Mouse (Mus musculus): Measurements from ENCODE around the gene Ppp2r2c. TPM values are rescaled to one million over a fixed set of nuclear protein-coding genes. Genes with fewer than 3 reads are reported as not detected.

Ppp2r2c gene
- polyA plus RNA-seq, 2 experiments, result not detected

GRCm38 (mm10) chr5:36918016-36918415, 49.7 kb downstream of the Ppp2r2c start:
- H3K9ac ChIP-seq (replicated peaks), result no peak overlapping the region

GRCm38 (mm10) chr5:36920072-36920471, 51.8 kb downstream of the Ppp2r2c start:
- ATAC-seq (ENCODE audit: insufficient read depth) (no peak), DNase-seq (ENCODE audit: low read depth in 3 of 3, low spot score in 3 of 3) (no peak)
- Histone ChIP-seq H3K4me3 (ENCODE audit: insufficient read depth in 1 of 2, low read depth in 2 of 2, low read length in 2 of 2) (no peak overlapping the region), H3K27ac (no peak overlapping the region), H3K4me1 (replicated peaks; ENCODE audit: control insufficient read depth in 2 of 2, insufficient read depth in 2 of 2, low read length in 1 of 2) (no peaks in the 10 kb centered on the region), H3K4me2 (ENCODE audit: low read depth) (no peak overlapping the region), H3K9ac (replicated peaks) (no peak overlapping the region), H3K9me3 (ENCODE audit: control insufficient read depth, low read length) (no peaks in the 10 kb centered on the region), H3K36me3 (replicated peaks; ENCODE audit: control insufficient read depth, insufficient read depth, low read depth) (no peaks in the 10 kb centered on the region), H3K27me3 (ENCODE audit: control insufficient read depth, insufficient read depth, low read length) (no peaks in the 10 kb centered on the region)
- WGBS (ENCODE audit: insufficient replicate concordance), result 47% methylated on average over 1 of the region's 1 CpGs
- TF ChIP-seq EP300 (IDR thresholded peaks at IDR 0.05; ENCODE audit: low read depth) (no peak), CTCF (IDR thresholded peaks at IDR 0.05; ENCODE audit: low read depth) (peak; percentile 20; the same call in 1 of the 2 replicates)

More at GRCm38 (mm10) chr5:36918016-36918415, 49.7 kb downstream of the Ppp2r2c start:
- no peak for ATAC-seq (ENCODE audit: insufficient read depth)
- Histone ChIP-seq H3K4me2 (ENCODE audit: low read depth) (no peak overlapping the region), H3K27ac (no peak overlapping the region), H3K36me3 (replicated peaks; ENCODE audit: control insufficient read depth, insufficient read depth, low read depth) (no peaks in the 10 kb centered on the region), H3K9me3 (ENCODE audit: control insufficient read depth, low read length) (no peaks in the 10 kb centered on the region), H3K4me1 (replicated peaks; ENCODE audit: control insufficient read depth in 2 of 2, insufficient read depth in 2 of 2, low read length in 1 of 2) (no peaks in the 10 kb centered on the region), H3K4me3 (ENCODE audit: insufficient read depth in 1 of 2, low read depth in 2 of 2, low read length in 2 of 2) (no peak overlapping the region), H3K27me3 (ENCODE audit: control insufficient read depth, insufficient read depth, low read length) (no peaks in the 10 kb centered on the region)
- no peak for TF ChIP-seq EP300 (IDR thresholded peaks at IDR 0.05; ENCODE audit: low read depth)
- no peak for TF ChIP-seq CTCF (IDR thresholded peaks at IDR 0.05; ENCODE audit: low read depth)
- 55% methylated on average over 7 of the region's 7 CpGs for WGBS (ENCODE audit: insufficient replicate concordance)
- no peak for DNase-seq (ENCODE audit: low read depth in 3 of 3, low spot score in 3 of 3)

- no peak overlapping the region for H3K4me2 ChIP-seq (ENCODE audit: low read depth)
- no peaks in the 10 kb centered on the region for H3K36me3 ChIP-seq (replicated peaks; ENCODE audit: control insufficient read depth, insufficient read depth, low read depth)
- no peaks in the 10 kb centered on the region for H3K27me3 ChIP-seq (ENCODE audit: control insufficient read depth, insufficient read depth, low read length)
- ATAC-seq (ENCODE audit: insufficient read depth) (no peak), DNase-seq (ENCODE audit: low read depth in 3 of 3, low spot score in 3 of 3) (no peak)
- no peak overlapping the region for H3K27ac ChIP-seq
- no peak overlapping the region for H3K9ac ChIP-seq (replicated peaks)
- H3K4me3 ChIP-seq (ENCODE audit: insufficient read depth in 1 of 2, low read depth in 2 of 2, low read length in 2 of 2), result no peak overlapping the region
- H3K9me3 ChIP-seq (ENCODE audit: control insufficient read depth, low read length), result no peaks in the 10 kb centered on the region
- H3K4me1 ChIP-seq (replicated peaks; ENCODE audit: control insufficient read depth in 2 of 2, insufficient read depth in 2 of 2, low read length in 1 of 2), result no peaks in the 10 kb centered on the region
- WGBS (ENCODE audit: insufficient replicate concordance), result 68% methylated on average over 1 of the region's 1 CpGs
- TF ChIP-seq CTCF (IDR thresholded peaks at IDR 0.05; ENCODE audit: low read depth) (no peak), EP300 (IDR thresholded peaks at IDR 0.05; ENCODE audit: low read depth) (no peak)
Measured at GRCm38 (mm10) chr5:36921871-36922270, 53.6 kb downstream of the Ppp2r2c start.

GRCm38 (mm10) chr5:36922811-36923210, 54.5 kb downstream of the Ppp2r2c start:
- WGBS (ENCODE audit: insufficient replicate concordance), result 27% methylated on average over 10 of the region's 10 CpGs
- Histone ChIP-seq H3K27me3 (ENCODE audit: control insufficient read depth, insufficient read depth, low read length) (no peaks in the 10 kb centered on the region), H3K4me2 (ENCODE audit: low read depth) (no peak overlapping the region), H3K4me1 (replicated peaks; ENCODE audit: control insufficient read depth in 2 of 2, insufficient read depth in 2 of 2, low read length in 1 of 2) (no peaks in the 10 kb centered on the region), H3K4me3 (ENCODE audit: insufficient read depth in 1 of 2, low read depth in 2 of 2, low read length in 2 of 2) (no peak overlapping the region), H3K9me3 (ENCODE audit: control insufficient read depth, low read length) (no peaks in the 10 kb centered on the region), H3K36me3 (replicated peaks; ENCODE audit: control insufficient read depth, insufficient read depth, low read depth) (no peaks in the 10 kb centered on the region), H3K9ac (replicated peaks) (no peak overlapping the region), H3K27ac (no peak overlapping the region)
- ATAC-seq (ENCODE audit: insufficient read depth), result no peak
- TF ChIP-seq EP300 (IDR thresholded peaks at IDR 0.05; ENCODE audit: low read depth), result no peak
- no peak for TF ChIP-seq CTCF (IDR thresholded peaks at IDR 0.05; ENCODE audit: low read depth)
- DNase-seq (ENCODE audit: low read depth in 3 of 3, low spot score in 3 of 3), result no peak

- H3K4me1 ChIP-seq (replicated peaks; ENCODE audit: control insufficient read depth in 2 of 2, insufficient read depth in 2 of 2, low read length in 1 of 2), result no peaks in the 10 kb centered on the region
- no peak overlapping the region for H3K4me2 ChIP-seq (ENCODE audit: low read depth)
- 32% methylated on average over 11 of the region's 11 CpGs for WGBS (ENCODE audit: insufficient replicate concordance)
- H3K27ac ChIP-seq, result no peak overlapping the region
- H3K9me3 ChIP-seq (ENCODE audit: control insufficient read depth, low read length), result no peaks in the 10 kb centered on the region
- TF ChIP-seq EP300 (IDR thresholded peaks at IDR 0.05; ENCODE audit: low read depth) (no peak), CTCF (IDR thresholded peaks at IDR 0.05; ENCODE audit: low read depth) (no peak)
- no peak for DNase-seq (ENCODE audit: low read depth in 3 of 3, low spot score in 3 of 3)
- no peak overlapping the region for H3K4me3 ChIP-seq (ENCODE audit: insufficient read depth in 1 of 2, low read depth in 2 of 2, low read length in 2 of 2)
- H3K27me3 ChIP-seq (ENCODE audit: control insufficient read depth, insufficient read depth, low read length), result no peaks in the 10 kb centered on the region
- no peak for ATAC-seq (ENCODE audit: insufficient read depth)
- no peaks in the 10 kb centered on the region for H3K36me3 ChIP-seq (replicated peaks; ENCODE audit: control insufficient read depth, insufficient read depth, low read depth)
- no peak overlapping the region for H3K9ac ChIP-seq (replicated peaks)
Measured at GRCm38 (mm10) chr5:36923826-36924700, 55.8 kb downstream of the Ppp2r2c start.

Data from liver, embryonic 14.5 days (tissue).